Mouse (Mus musculus): Measurements from ENCODE around the gene Rbbp4.

DNA sequence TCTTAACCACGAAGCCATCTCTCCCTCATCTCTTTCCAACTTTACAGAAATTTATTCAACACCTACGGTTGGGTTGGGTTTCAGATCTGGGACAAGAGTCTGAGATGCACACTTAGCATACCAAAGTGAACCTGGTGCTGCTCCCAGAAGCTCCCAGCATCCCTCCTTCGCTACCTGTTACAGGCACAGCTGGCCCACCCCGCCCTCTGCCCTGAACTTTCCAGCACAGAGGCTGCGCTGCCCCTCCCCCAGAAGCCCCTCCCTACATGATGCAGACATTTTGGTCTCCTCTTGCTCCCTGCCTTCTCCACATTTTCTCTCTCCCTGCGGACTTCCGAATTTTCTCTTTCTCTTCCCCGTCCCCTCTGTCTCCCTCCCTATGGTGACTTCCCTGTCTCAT, 46.0 kb upstream of the Rbbp4 start:
- TF ChIP-seq CTCF (IDR thresholded peaks at IDR 0.05) (no peak), EP300 (IDR thresholded peaks at IDR 0.05) (no peak)

All from lung, postnatal 0 days (tissue).